Mouse (Mus musculus): Measurements from ENCODE around the gene Dusp11. TPM values are rescaled to one million over a fixed set of nuclear protein-coding genes. Genes with fewer than 3 reads are reported as not detected.
"Not testable (repeated sequence)": the region's sequence is repeated elsewhere in the genome, so short reads cannot be mapped to it uniquely, and the experiment has no call there.

Gene Dusp11
- total RNA-seq, 2 experiments from 2014 or later: 38.0 to 64.5 TPM

- peak; percentile 95 for ATAC-seq (replicated peaks; ENCODE audit: poor library complexity)
Observed at GRCm38 (mm10) chr6:85936508-85937465, 24.7 kb downstream of the Dusp11 start.

- ATAC-seq (replicated peaks; ENCODE audit: poor library complexity): peak; percentile 36
Observed at GRCm38 (mm10) chr6:85935646-85936045, 25.8 kb downstream of the Dusp11 start.

GRCm38 (mm10) chr6:85934047-85934446 lies 27.4 kb downstream of the Dusp11 start:
- ATAC-seq (replicated peaks; ENCODE audit: poor library complexity): no peak

- ATAC-seq (replicated peaks; ENCODE audit: poor library complexity): no peak
Observed at GRCm38 (mm10) chr6:85929312-85929711, 32.2 kb downstream of the Dusp11 start.

GRCm38 (mm10) chr6:85927476-85928464 lies 33.7 kb downstream of the Dusp11 start:
- ATAC-seq (replicated peaks; ENCODE audit: poor library complexity): no peak

- peak; percentile 86 for ATAC-seq (replicated peaks; ENCODE audit: poor library complexity)
Observed at GRCm38 (mm10) chr6:85926709-85927108, 34.8 kb downstream of the Dusp11 start.

- ATAC-seq (replicated peaks; ENCODE audit: poor library complexity): peak; percentile 64; the same call in 1 of the 2 replicates
Observed at GRCm38 (mm10) chr6:85923643-85924042, 37.8 kb downstream of the Dusp11 start.

- no peak for ATAC-seq (replicated peaks; ENCODE audit: poor library complexity)
Observed at GRCm38 (mm10) chr6:85919401-85919800, 42.1 kb downstream of the Dusp11 start.

- ATAC-seq (replicated peaks; ENCODE audit: poor library complexity): not testable (repeated sequence)
Observed at GRCm38 (mm10) chr6:85918341-85918740, 43.1 kb downstream of the Dusp11 start.

GRCm38 (mm10) chr6:85916596-85916995 lies 44.9 kb downstream of the Dusp11 start:
- ATAC-seq (replicated peaks; ENCODE audit: poor library complexity): no peak

- ATAC-seq (replicated peaks; ENCODE audit: poor library complexity): peak; percentile 86
Observed at GRCm38 (mm10) chr6:85915539-85916513, 45.6 kb downstream of the Dusp11 start, which contains the start of gene Nat8f1. Nat8f1 (minus strand) TSS chr6:85915687.

- ATAC-seq (replicated peaks; ENCODE audit: poor library complexity): 0 out of 2 replicates have a peak, but pooled peaks have one; percentile 6
Observed at GRCm38 (mm10) chr6:85915141-85915538, 46.3 kb downstream of the Dusp11 start.

- ATAC-seq (replicated peaks; ENCODE audit: poor library complexity): no peak
Observed at GRCm38 (mm10) chr6:85911587-85911986, 49.9 kb downstream of the Dusp11 start, which contains the start of gene Tprkb. Tprkb (plus strand) TSS chr6:85911865.

GRCm38 (mm10) chr6:85909704-85910103 lies 51.8 kb downstream of the Dusp11 start:
- no peak for ATAC-seq (replicated peaks; ENCODE audit: poor library complexity)

GRCm38 (mm10) chr6:85908341-85908740 lies 53.1 kb downstream of the Dusp11 start:
- ATAC-seq (replicated peaks; ENCODE audit: poor library complexity): peak; percentile 18; the same call in 1 of the 2 replicates

GRCm38 (mm10) chr6:85906911-85907351 lies 54.5 kb downstream of the Dusp11 start:
- ATAC-seq (replicated peaks; ENCODE audit: poor library complexity): not testable (repeated sequence)

GRCm38 (mm10) chr6:85904642-85905061 lies 56.8 kb downstream of the Dusp11 start, which contains the start of gene Nat8f4:
Nat8f4 (minus strand) TSS chr6:85904884.
- ATAC-seq (replicated peaks; ENCODE audit: poor library complexity): peak; percentile 93

GRCm38 (mm10) chr6:85902303-85902702 lies 59.2 kb downstream of the Dusp11 start:
- ATAC-seq (replicated peaks; ENCODE audit: poor library complexity): no peak

All from megakaryocyte progenitor cell, adult 5-6 weeks (primary cell).